Mouse (Mus musculus) WW6 (cell line): ENCODE measurements around the gene Iqgap3.

ENCODE experiments used
- DNase-seq: peaks from one replicate; pipeline ENCODE4 v3.0.0-alpha.2; 2013; ENCODE audit warnings: low read depth, low spot score

The Iqgap3 gene

GRCm38 (mm10) chr3:88081345-88082223 is at the start of gene Iqgap3:
TSS of gene Iqgap3 (plus strand) at chr3:88081971.
- DNase-seq, result peak; percentile 58

- no peak for DNase-seq
Measured at GRCm38 (mm10) chr3:88033506-88033905, 48.3 kb upstream of the Iqgap3 start.

GRCm38 (mm10) chr3:88035561-88036293 is 46.0 kb upstream of the Iqgap3 start:
- no peak for DNase-seq

- peak; percentile 85 for DNase-seq
Measured at GRCm38 (mm10) chr3:88042661-88043421, 38.9 kb upstream of the Iqgap3 start, which contains the start of gene Gpatch4. TSS of gene Gpatch4 (plus strand) at chr3:88043108.

- no peak for DNase-seq
Measured at GRCm38 (mm10) chr3:88049532-88049931, 32.2 kb upstream of the Iqgap3 start.

- no peak for DNase-seq
Measured at GRCm38 (mm10) chr3:88057030-88057429, 24.7 kb upstream of the Iqgap3 start.

- DNase-seq, result peak; percentile 84
Measured at GRCm38 (mm10) chr3:88057902-88058696, 23.7 kb upstream of the Iqgap3 start, which contains the start of gene Naxe. TSS of gene Naxe (minus strand) at chr3:88058495.

GRCm38 (mm10) chr3:88068386-88068785 is 13.4 kb upstream of the Iqgap3 start:
- no peak for DNase-seq

GRCm38 (mm10) chr3:88071783-88072182 is 10.0 kb upstream of the Iqgap3 start:
- no peak for DNase-seq

- no peak for DNase-seq
Measured at GRCm38 (mm10) chr3:88073631-88074030, 8.1 kb upstream of the Iqgap3 start.

GRCm38 (mm10) chr3:88074351-88074750 is 7.4 kb upstream of the Iqgap3 start:
- no peak for DNase-seq

- DNase-seq, result no peak
Measured at GRCm38 (mm10) chr3:88074766-88075165, 7.0 kb upstream of the Iqgap3 start.

- no peak for DNase-seq
Measured at GRCm38 (mm10) chr3:88077441-88077840, 4.3 kb upstream of the Iqgap3 start.

GRCm38 (mm10) chr3:88078204-88078603 is 3.6 kb upstream of the Iqgap3 start, which contains the start of gene Ttc24:
TSS of gene Ttc24 (minus strand) at chr3:88078304.
- DNase-seq, result no peak

- no peak for DNase-seq
Measured at GRCm38 (mm10) chr3:88082224-88082618, 450 bp downstream of the Iqgap3 start.

- no peak for DNase-seq
Measured at GRCm38 (mm10) chr3:88082663-88083062, 892 bp downstream of the Iqgap3 start.

GRCm38 (mm10) chr3:88084001-88084400 is 2.2 kb downstream of the Iqgap3 start:
- DNase-seq, result no peak

GRCm38 (mm10) chr3:88085459-88085858 is 3.7 kb downstream of the Iqgap3 start:
- no peak for DNase-seq

- DNase-seq, result no peak
Measured at GRCm38 (mm10) chr3:88087688-88088087, 5.9 kb downstream of the Iqgap3 start.

GRCm38 (mm10) chr3:88090106-88090505 is 8.3 kb downstream of the Iqgap3 start:
- DNase-seq, result no peak

- DNase-seq, result no peak
Measured at GRCm38 (mm10) chr3:88090616-88091015, 8.8 kb downstream of the Iqgap3 start.
